Mouse (Mus musculus) hindbrain, embryonic 14.5 days (tissue): ENCODE results near the gene Gpt2. TPM values are rescaled to one million over a fixed set of nuclear protein-coding genes. Genes with fewer than 3 reads are reported as not detected.

ENCODE experiments used
- ATAC-seq: fragments of 200-750 bp; cut with Nextera tagmentation; 2 replicates; pipeline ENCODE4 v1.8.0; 2017; ENCODE audit warnings: moderate number of reproducible peaks, mild to moderate bottlenecking, moderate TSS enrichment, moderate library complexity; ENCODE audit not compliant: low FRiP score
- DNase-seq: peaks from one replicate; pipeline ENCODE4 v3.0.0-alpha.2; 2015; ENCODE audit warnings: low spot score
- H3K27ac ChIP-seq: fragments of 300-500 bp; sonication (generic); 2 replicates; pipeline ENCODE4 v1.5.1; 2014; ENCODE audit warnings: mild to moderate bottlenecking, moderate library complexity
- H3K27me3 ChIP-seq: fragments of 300-500 bp; sonication (generic); 2 replicates; pipeline ENCODE4 v1.6.1; 2014; ENCODE audit warnings: mild to moderate bottlenecking, low read length, mixed read lengths; ENCODE audit not compliant: control insufficient read depth, insufficient read depth
- H3K36me3 ChIP-seq: fragments of 300-500 bp; sonication (generic); replicated peaks from 2 replicates; pipeline ENCODE4 v1.6.1; 2014; ENCODE audit not compliant: control insufficient read depth, insufficient read depth
- H3K4me1 ChIP-seq: fragments of 300-500 bp; sonication (generic); replicated peaks from 2 replicates; pipeline ENCODE4 v1.6.1; 2014; ENCODE audit warnings: antibody characterized with exemption, low read length, mixed read lengths; ENCODE audit not compliant: control insufficient read depth, insufficient read depth
- H3K4me2 ChIP-seq: fragments of 300-500 bp; sonication (generic); replicated peaks from 2 replicates; pipeline ENCODE4 v1.6.1; 2014; ENCODE audit warnings: mild to moderate bottlenecking, moderate library complexity
- H3K4me3 ChIP-seq: fragments of 300-500 bp; sonication (generic); replicated peaks from 2 replicates; pipeline ENCODE4 v1.5.1; 2014; ENCODE audit warnings: mild to moderate bottlenecking, low read length
- H3K9ac ChIP-seq: fragments of 300-500 bp; sonication (generic); 2 replicates; pipeline ENCODE4 v1.6.1; 2014
- H3K9me3 ChIP-seq: fragments of 300-500 bp; sonication (generic); 2 replicates; pipeline ENCODE4 v1.6.1; 2016; ENCODE audit warnings: low read length; ENCODE audit not compliant: control insufficient read depth
- WGBS: fragments of 180-500 bp; shearing (Covaris S2); extraction: QIAGEN DNeasy Blood & Tissue Kit; methylation state at CpG from one replicate; pipeline ENCODE4 v1.1.7; 2014; 5-methylcytosine and 5-hydroxymethylcytosine counted together
- polyA plus RNA-seq: library from polyadenylated mRNA; unstranded; fragments of >200 nt; fragmentation: Nextera tagmentation; extraction: Ambion mirVana; gene quantifications from 2 replicates; pipeline ENCODE4 v1.2.1, GENCODE M21; 2014

Gpt2 gene
- polyA plus RNA-seq, 1 experiment from 2014 or later, result 56.7 TPM

GRCm38 (mm10) chr8:85512234-85512633 lies 19.9 kb downstream of the Gpt2 start:
- no peak overlapping the region for H3K4me2 ChIP-seq
- 87% methylated on average over 8 of the region's 8 CpGs for WGBS
- ATAC-seq, result no peak
- H3K9ac ChIP-seq, result no peak overlapping the region
- H3K4me3 ChIP-seq, result no peak overlapping the region
- H3K27me3 ChIP-seq, result no peaks in the 10 kb centered on the region
- peak overlapping the region; percentile 54; the same call in 1 of the 2 replicates for H3K27ac ChIP-seq
- no peak for DNase-seq
- no peaks in the 10 kb centered on the region for H3K9me3 ChIP-seq
- peaks cover 93% of the 10 kb centered on the region for H3K36me3 ChIP-seq
- no peaks in the 10 kb centered on the region for H3K4me1 ChIP-seq

GRCm38 (mm10) chr8:85513283-85513682 lies 20.9 kb downstream of the Gpt2 start:
- Histone ChIP-seq H3K4me3 (no peak overlapping the region), H3K27me3 (no peaks in the 10 kb centered on the region), H3K27ac (peak overlapping the region; percentile 57), H3K4me1 (no peaks in the 10 kb centered on the region), H3K9ac (no peak overlapping the region), H3K36me3 (peaks cover 96% of the 10 kb centered on the region), H3K4me2 (no peak overlapping the region), H3K9me3 (no peaks in the 10 kb centered on the region)
- no peak for ATAC-seq
- WGBS, result 78% methylated on average over 4 of the region's 4 CpGs
- DNase-seq, result no peak

GRCm38 (mm10) chr8:85515391-85515790 lies 23.0 kb downstream of the Gpt2 start:
- H3K9me3 ChIP-seq, result no peaks in the 10 kb centered on the region
- no peaks in the 10 kb centered on the region for H3K4me1 ChIP-seq
- H3K27me3 ChIP-seq, result no peaks in the 10 kb centered on the region
- H3K27ac ChIP-seq, result no peak overlapping the region
- no peak overlapping the region for H3K9ac ChIP-seq
- DNase-seq, result no peak
- ATAC-seq, result no peak
- no peak overlapping the region for H3K4me3 ChIP-seq
- H3K4me2 ChIP-seq, result no peak overlapping the region
- WGBS, result 74% methylated on average over 7 of the region's 7 CpGs
- H3K36me3 ChIP-seq, result peaks cover 100% of the 10 kb centered on the region

GRCm38 (mm10) chr8:85517336-85517735 lies 25.0 kb downstream of the Gpt2 start:
- Histone ChIP-seq H3K9me3 (no peaks in the 10 kb centered on the region), H3K27me3 (no peaks in the 10 kb centered on the region), H3K4me2 (no peak overlapping the region), H3K36me3 (peaks cover 100% of the 10 kb centered on the region), H3K4me1 (no peaks in the 10 kb centered on the region), H3K9ac (no peak overlapping the region), H3K4me3 (no peak overlapping the region), H3K27ac (no peak overlapping the region)
- WGBS, result 84% methylated on average over 4 of the region's 4 CpGs
- no peak for DNase-seq
- no peak for ATAC-seq

GRCm38 (mm10) chr8:85517956-85518355 lies 25.6 kb downstream of the Gpt2 start:
- H3K4me1 ChIP-seq, result no peaks in the 10 kb centered on the region
- ATAC-seq (no peak), DNase-seq (no peak)
- no peak overlapping the region for H3K9ac ChIP-seq
- H3K27me3 ChIP-seq, result no peaks in the 10 kb centered on the region
- no peak overlapping the region for H3K4me3 ChIP-seq
- no peak overlapping the region for H3K4me2 ChIP-seq
- 93% methylated on average over 10 of the region's 10 CpGs for WGBS
- peaks cover 100% of the 10 kb centered on the region for H3K36me3 ChIP-seq
- H3K9me3 ChIP-seq, result no peaks in the 10 kb centered on the region
- H3K27ac ChIP-seq, result no peak overlapping the region

GRCm38 (mm10) chr8:85520586-85520985 lies 28.2 kb downstream of the Gpt2 start:
- no peak overlapping the region for H3K9ac ChIP-seq
- ATAC-seq, result no peak
- DNase-seq, result no peak
- H3K4me1 ChIP-seq, result no peaks in the 10 kb centered on the region
- no peaks in the 10 kb centered on the region for H3K27me3 ChIP-seq
- H3K9me3 ChIP-seq, result no peaks in the 10 kb centered on the region
- H3K36me3 ChIP-seq, result peaks cover 92% of the 10 kb centered on the region
- WGBS, result 98% methylated on average over 4 of the region's 4 CpGs
- H3K27ac ChIP-seq, result no peak overlapping the region
- H3K4me3 ChIP-seq, result no peak overlapping the region
- H3K4me2 ChIP-seq, result no peak overlapping the region

GRCm38 (mm10) chr8:85521332-85521731 lies 29.0 kb downstream of the Gpt2 start:
- ATAC-seq, result no peak
- Histone ChIP-seq H3K4me1 (no peaks in the 10 kb centered on the region), H3K36me3 (peaks cover 89% of the 10 kb centered on the region), H3K9ac (no peak overlapping the region), H3K27ac (no peak overlapping the region), H3K9me3 (no peaks in the 10 kb centered on the region), H3K4me3 (no peak overlapping the region), H3K4me2 (no peak overlapping the region), H3K27me3 (no peaks in the 10 kb centered on the region)
- WGBS, result 95% methylated on average over 8 of the region's 8 CpGs
- DNase-seq, result no peak

- H3K27ac ChIP-seq, result no peak overlapping the region
- DNase-seq (no peak), ATAC-seq (no peak)
- H3K4me2 ChIP-seq, result no peak overlapping the region
- H3K4me1 ChIP-seq, result no peaks in the 10 kb centered on the region
- H3K9me3 ChIP-seq, result no peaks in the 10 kb centered on the region
- WGBS, result 96% methylated on average over 7 of the region's 7 CpGs
- peaks cover 61% of the 10 kb centered on the region for H3K36me3 ChIP-seq
- H3K4me3 ChIP-seq, result no peak overlapping the region
- no peak overlapping the region for H3K9ac ChIP-seq
- H3K27me3 ChIP-seq, result no peaks in the 10 kb centered on the region
Observed at GRCm38 (mm10) chr8:85524086-85524485, 31.7 kb downstream of the Gpt2 start.

- Histone ChIP-seq H3K4me3 (no peak overlapping the region), H3K9ac (no peak overlapping the region), H3K27ac (no peak overlapping the region), H3K4me2 (no peak overlapping the region), H3K27me3 (no peaks in the 10 kb centered on the region), H3K36me3 (peaks cover 41% of the 10 kb centered on the region), H3K9me3 (no peaks in the 10 kb centered on the region), H3K4me1 (no peaks in the 10 kb centered on the region)
- DNase-seq, result peak; percentile 73
- WGBS, result 34% methylated on average over 6 of the region's 6 CpGs
- ATAC-seq, result no peak
Observed at GRCm38 (mm10) chr8:85526105-85526504, 33.7 kb downstream of the Gpt2 start.

- Histone ChIP-seq H3K36me3 (peaks cover 15% of the 10 kb centered on the region), H3K4me1 (no peaks in the 10 kb centered on the region), H3K4me3 (no peak overlapping the region), H3K27ac (no peak overlapping the region), H3K9ac (no peak overlapping the region), H3K27me3 (no peaks in the 10 kb centered on the region), H3K4me2 (no peak overlapping the region), H3K9me3 (no peaks in the 10 kb centered on the region)
- ATAC-seq, result no peak
- WGBS, result 80% methylated on average over 3 of the region's 3 CpGs
- DNase-seq, result no peak
Observed at GRCm38 (mm10) chr8:85528959-85529358, 36.6 kb downstream of the Gpt2 start.
